Mouse (Mus musculus): ENCODE measurements around the gene Serpina9. TPM values are rescaled to one million over a fixed set of nuclear protein-coding genes. Genes with fewer than 3 reads are reported as not detected.
A peak's percentile ranks its signal among the peaks of the same experiment; 100 is the strongest.

The Serpina9 gene
- total RNA-seq (2021) = not detected
- long read RNA-seq, experiment 1 = 0 reads
- long read RNA-seq, experiment 2 = 0 reads

- no peak for DNase-seq
Measured at GRCm38 (mm10) chr12:104013620-104014019, at the start of gene Serpina9. Gene Serpina9 (minus strand): TSS chr12:104013755.

DNA sequence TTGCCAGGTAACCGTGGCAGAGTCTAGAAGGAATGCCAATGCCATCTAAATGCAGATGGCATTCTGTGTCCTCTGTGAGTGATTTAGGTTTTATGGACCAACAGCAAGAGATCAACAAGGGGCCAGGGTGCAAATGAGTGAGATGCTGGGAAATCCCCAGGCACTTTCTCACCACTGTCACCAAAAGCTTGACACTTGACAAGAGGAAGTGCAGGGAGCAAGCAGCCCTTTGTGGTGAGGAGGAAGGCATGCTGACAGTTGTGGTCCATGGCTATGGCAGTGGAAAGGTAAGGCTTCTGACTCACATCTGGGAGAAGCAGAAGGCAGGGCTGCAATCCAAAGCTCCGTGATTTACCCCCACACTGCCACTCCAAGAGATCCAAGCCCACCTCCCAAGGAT, 48.3 kb upstream of the Serpina9 start:
- no peak for DNase-seq

DNA sequence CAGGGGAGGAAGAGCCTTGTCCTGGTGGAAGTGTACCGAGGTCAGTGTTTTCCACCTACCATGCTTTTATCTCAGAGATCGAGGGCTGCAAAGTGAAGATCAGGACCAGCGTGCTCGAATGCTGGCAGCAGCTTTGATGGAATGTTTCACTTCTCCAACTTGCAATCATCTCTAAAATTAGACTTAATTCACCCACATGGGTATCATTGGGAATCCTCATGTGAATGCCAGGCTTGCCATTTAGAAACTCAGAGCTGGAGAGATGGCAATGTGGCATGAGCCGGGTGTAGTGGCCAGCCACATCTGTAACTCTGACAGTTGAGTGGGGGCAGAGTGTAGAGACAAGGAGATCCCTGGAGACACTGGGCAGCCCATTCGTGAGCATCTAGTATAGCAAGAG, 46.6 kb upstream of the Serpina9 start:
- DNase-seq = no peak

DNA sequence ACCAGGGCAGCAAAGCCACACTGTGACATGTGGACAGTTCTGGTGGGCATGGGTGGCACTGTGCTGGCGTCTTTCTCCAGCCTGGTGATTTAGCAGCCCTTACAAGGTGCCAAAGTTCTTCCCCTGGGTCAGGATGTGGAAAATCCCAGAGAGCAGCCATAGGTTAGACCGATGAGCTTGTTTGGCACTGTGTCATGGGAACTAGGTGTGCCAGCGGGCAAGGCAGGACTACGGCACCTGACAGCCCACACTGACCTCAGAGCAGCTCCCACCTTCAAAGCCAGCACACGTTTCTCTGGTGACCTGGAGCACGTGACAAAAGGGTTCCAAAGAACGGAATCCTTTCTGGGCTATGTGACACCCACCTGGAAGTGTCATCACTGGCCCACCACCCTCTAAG, 44.0 kb upstream of the Serpina9 start:
- no peak for DNase-seq

GRCm38 (mm10) chr12:104057050-104057449, 43.5 kb upstream of the Serpina9 start:
- no peak for DNase-seq

- no peak for DNase-seq
Measured at GRCm38 (mm10) chr12:104055755-104056154, 42.2 kb upstream of the Serpina9 start.

GRCm38 (mm10) chr12:104053995-104054394, 40.4 kb upstream of the Serpina9 start:
- DNase-seq = no peak

DNA sequence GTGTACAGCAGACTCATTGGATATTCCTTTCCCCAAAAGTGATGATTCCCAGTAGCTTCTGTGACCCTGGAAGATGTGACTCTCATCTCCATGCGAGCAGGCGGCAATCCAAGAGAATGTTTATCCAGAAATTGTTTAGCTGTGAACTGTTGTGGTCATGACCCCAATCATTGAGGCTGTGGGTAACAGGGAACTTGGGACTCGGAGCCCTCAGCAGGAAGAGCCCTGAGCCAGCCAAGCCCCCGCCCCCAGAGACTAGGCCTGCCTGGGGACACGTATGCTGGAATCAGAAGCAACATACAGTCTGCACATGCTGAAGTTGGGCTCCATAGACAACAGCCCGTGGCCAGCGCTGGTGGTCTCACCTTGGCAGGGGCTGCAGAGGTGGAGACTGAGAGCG, 32.2 kb upstream of the Serpina9 start:
- DNase-seq = no peak

DNA sequence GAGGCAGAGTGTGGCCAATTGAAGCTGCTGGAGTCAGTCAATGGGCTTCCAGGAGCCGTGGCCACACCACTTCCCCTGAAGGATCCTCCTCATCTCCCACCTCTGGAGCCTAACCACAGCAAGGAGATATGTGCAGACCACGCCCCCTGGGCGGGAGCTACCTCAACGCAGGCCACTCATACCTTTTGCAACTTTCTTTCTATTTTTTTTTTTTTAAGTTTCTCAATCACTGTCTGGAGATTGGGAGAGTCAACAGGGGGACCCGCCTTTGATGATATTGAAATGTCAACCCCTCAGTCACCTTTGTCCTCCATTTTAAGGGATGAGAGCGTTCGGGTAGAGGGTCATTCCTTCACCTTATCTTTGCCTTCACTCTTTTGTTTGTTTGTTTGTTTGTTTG, 30.8 kb upstream of the Serpina9 start, which contains the start of gene Serpina12:
TSS of gene Serpina12 (minus strand) at position 101 of the 400 bp plus-strand sequence.
- no peak for DNase-seq

GRCm38 (mm10) chr12:104042753-104043152, 29.2 kb upstream of the Serpina9 start:
- DNase-seq = no peak

- peak; percentile 77 for DNase-seq
Measured at GRCm38 (mm10) chr12:104041401-104041800, 27.8 kb upstream of the Serpina9 start.

- no peak for DNase-seq
Measured at GRCm38 (mm10) chr12:104038181-104038580, 24.6 kb upstream of the Serpina9 start.

GRCm38 (mm10) chr12:104033752-104034151, 20.2 kb upstream of the Serpina9 start:
- no peak for DNase-seq

- DNase-seq = no peak
Measured at GRCm38 (mm10) chr12:104029986-104030385, 16.4 kb upstream of the Serpina9 start.

DNA sequence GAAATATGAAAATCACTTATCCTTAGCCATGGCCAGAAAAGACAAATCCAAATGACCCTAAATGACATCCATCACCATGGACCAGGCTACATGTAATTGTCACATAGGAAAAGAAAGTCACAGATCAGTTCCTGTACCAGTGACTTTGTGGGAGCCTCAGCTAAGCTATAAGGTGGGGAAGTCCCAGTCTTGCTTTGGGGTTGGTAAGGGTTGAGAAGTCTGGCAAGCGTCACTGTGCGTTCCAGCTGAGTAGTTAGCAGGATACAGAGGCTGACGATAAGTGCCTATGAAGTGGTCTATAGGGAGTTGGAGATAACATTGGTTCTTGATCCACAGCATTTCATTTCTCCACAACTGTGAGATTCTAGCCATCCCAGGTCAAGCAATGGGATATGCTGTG, 1.7 kb upstream of the Serpina9 start:
- DNase-seq = no peak

GRCm38 (mm10) chr12:104004689-104005088, 8.9 kb downstream of the Serpina9 start:
- no peak for DNase-seq

- no peak for DNase-seq
Measured at GRCm38 (mm10) chr12:104003238-104003612, 10.3 kb downstream of the Serpina9 start.

GRCm38 (mm10) chr12:104002569-104003237, 10.9 kb downstream of the Serpina9 start:
- no peak for DNase-seq

DNA sequence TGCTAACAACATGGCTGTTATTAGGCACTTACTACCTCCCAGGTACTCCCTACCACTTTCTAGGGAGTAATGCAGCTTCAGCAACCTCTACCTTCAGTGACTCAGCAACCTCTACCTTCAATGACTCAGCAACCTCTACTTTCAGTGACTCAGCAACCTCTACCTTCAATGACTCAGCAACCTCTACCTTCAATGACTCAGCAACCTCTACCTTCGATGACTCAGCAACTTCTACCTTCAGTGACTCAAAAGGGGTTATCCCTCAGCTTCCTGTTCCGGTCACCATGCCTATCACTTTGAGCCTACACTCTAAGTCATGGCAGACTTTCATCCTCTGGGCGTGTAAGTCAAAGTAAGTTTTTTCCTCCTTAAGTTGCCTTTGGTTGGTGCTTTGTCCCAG, 13.0 kb downstream of the Serpina9 start:
- no peak for DNase-seq

- no peak for DNase-seq
Measured at GRCm38 (mm10) chr12:103999611-104000010, 13.9 kb downstream of the Serpina9 start.

GRCm38 (mm10) chr12:103996513-103996912, 17.0 kb downstream of the Serpina9 start:
- DNase-seq = no peak

DNA sequence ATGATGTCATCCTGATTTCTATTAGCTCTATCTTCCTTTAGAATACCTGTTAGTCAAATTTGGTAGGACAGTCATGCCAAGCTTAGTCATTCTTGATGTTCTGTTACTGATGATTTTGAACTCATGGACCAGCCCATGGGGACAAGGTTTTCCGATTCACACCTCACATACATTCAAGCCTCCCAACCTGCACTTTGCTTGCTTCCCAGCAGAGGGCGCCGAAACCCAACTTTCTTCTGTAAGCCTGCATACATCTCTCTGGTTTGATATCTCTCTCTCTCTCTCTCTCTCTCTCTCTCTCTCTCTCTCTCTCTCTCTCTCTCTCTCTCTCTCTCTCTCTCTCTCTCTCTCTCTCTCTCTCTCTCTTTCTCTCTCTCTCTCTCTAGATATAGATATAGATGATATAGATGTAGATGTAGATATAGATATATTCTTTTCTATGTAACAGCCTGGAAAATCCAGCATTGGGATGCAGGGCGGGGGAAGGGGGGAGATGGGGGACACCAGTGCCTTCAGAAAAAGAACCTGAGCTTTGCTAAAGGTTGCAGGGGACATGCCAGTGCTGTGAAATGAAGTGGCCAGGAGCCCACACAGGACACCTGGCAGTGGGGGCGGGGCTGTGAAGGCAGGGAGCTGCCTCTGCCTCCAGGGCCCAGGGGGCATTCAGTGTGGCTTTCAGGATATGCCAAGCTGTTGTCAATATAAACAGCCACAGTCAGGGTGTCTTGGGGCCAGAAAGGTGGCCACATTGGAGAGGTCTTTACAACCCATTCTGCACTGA, 18.1 kb downstream of the Serpina9 start:
- no peak for DNase-seq

GRCm38 (mm10) chr12:103992945-103993344, 20.6 kb downstream of the Serpina9 start:
- no peak for DNase-seq

DNA sequence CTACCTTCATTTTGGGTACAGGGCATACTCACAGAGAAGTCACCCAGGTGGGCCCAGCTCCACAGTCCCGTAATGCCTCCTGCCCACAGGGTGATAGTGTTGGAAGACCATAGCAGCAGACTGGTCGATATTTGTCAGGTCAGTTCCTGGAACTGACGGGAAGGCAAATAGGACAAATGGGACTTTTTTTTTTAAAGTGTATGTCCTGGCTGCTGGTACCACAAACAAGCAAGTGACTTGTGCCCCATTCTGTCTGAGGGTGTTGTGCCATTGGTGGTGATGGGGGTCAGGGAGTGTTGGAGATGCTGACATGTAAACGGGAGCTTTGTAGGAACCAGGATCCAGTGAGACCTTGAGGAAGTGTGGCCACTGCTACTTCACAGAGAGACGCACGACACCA, 23.7 kb downstream of the Serpina9 start, which contains the start of gene Serpina11:
TSS of gene Serpina11 (minus strand) at position 101 of the 400 bp plus-strand sequence.
- DNase-seq = no peak
